Mouse (Mus musculus) heart, adult 10 weeks (tissue): ENCODE measurements around the gene Cdh19. TPM values are rescaled to one million over a fixed set of nuclear protein-coding genes. Genes with fewer than 3 reads are reported as not detected.

Experiments used
- polyA plus RNA-seq: library from polyadenylated mRNA; stranded (reverse); fragments of 350-450 nt; fragmentation: Illumina TruSeq; extraction: RNeasy Lipid Tissue Mini Kit (QIAGEN cat#74804); gene quantifications from one replicate; pipeline ENCODE4 v1.2.3, GENCODE M21; 2014; ENCODE audit warnings: low read depth, low replicate concordance

Cdh19 gene
- 4.2 TPM for polyA plus RNA-seq

DNA sequence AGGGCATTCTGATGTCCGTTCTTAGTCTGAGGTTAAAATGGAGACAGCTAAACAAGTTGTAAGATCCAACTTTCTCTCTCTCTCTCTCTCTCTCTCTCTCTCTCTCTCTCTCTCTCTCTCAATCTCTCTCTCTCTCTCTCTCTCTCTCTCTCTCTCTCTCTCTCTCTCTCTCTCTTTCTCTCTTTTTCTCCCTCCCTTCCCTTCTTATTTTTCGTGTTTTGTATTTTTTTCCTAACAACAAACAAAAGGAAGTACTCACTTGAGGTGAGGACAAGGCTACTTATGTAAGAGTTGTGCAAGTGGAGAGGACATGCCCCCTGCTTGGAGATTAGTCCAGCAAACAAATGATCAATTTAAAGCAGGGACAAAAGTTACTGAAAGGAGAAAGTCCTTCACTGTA, at the start of gene Cdh19:
Gene Cdh19, minus strand, starts transcription at position 101 of the 400 bp plus-strand sequence.

